Mouse (Mus musculus) testis, adult 2 months (tissue): ENCODE data around the gene Gtse1. TPM values are rescaled to one million over a fixed set of nuclear protein-coding genes. Genes with fewer than 3 reads are reported as not detected.

Source experiments
- H3K27ac ChIP-seq: fragments of 200-500 bp; 2 replicates; pipeline ENCODE4 v1.5.1; 2012; ENCODE audit warnings: low read depth, low read length; ENCODE audit not compliant: control insufficient read depth, insufficient read depth
- H3K27me3 ChIP-seq: fragments of 200-500 bp; 2 replicates; pipeline ENCODE4 v1.6.1; 2012; ENCODE audit warnings: mild to moderate bottlenecking, low read length, moderate library complexity; ENCODE audit not compliant: control insufficient read depth, insufficient read depth
- H3K36me3 ChIP-seq: fragments of 200-500 bp; 2 replicates; pipeline ENCODE4 v1.6.1; 2012; ENCODE audit warnings: mild to moderate bottlenecking, low read length; ENCODE audit not compliant: control insufficient read depth, insufficient read depth
- H3K4me1 ChIP-seq: fragments of 200-500 bp; 2 replicates; pipeline ENCODE4 v1.6.1; 2012; ENCODE audit warnings: low read length; ENCODE audit not compliant: control insufficient read depth, insufficient read depth
- H3K4me3 ChIP-seq: fragments of 200-500 bp; 2 replicates; pipeline ENCODE4 v1.5.1; 2012; ENCODE audit warnings: low read depth, mild to moderate bottlenecking, low read length, moderate library complexity, mixed read lengths; ENCODE audit not compliant: control insufficient read depth
- CTCF ChIP-seq: fragments of 200-500 bp; IDR thresholded peaks from 2 replicates; pipeline ENCODE4 v1.5.1; 2012; ENCODE audit warnings: low read depth, mild to moderate bottlenecking, inconsistent platforms, low read length, moderate library complexity; ENCODE audit not compliant: control insufficient read depth, insufficient read depth, insufficient replicate concordance
- POLR2A ChIP-seq: fragments of 200-500 bp; IDR thresholded peaks from 2 replicates; pipeline ENCODE4 v1.6.1; 2012; ENCODE audit warnings: low read depth, mild to moderate bottlenecking, inconsistent platforms, low read length, moderate library complexity; ENCODE audit not compliant: control insufficient read depth
- polyA plus RNA-seq: library from polyadenylated mRNA; depleted of rRNA; stranded (reverse); fragments of >200 nt; gene quantifications from 2 replicates; pipeline ENCODE4 v1.2.3, GENCODE M21; 2012

Gtse1 gene
- polyA plus RNA-seq, 1 experiment: 9.9 TPM

DNA sequence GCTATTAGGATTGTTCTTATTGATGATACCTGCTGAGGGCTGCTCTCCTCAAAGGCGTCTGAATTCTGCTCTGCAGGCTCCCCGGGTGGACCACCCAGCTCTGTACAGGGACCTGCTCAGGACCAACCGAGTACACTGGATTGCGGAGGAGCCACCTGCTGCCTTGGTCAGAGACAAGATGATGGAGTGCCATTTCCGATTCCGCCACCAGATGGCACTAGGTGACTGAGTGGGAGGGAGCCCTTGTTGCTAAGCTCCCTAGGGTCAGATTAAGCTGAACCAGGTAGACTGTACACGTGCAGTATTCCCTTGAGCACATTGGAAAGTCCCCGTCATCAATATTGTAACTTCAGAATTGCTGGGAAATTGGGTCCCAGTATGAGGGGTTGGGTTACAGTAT lies 36.7 kb downstream of the Gtse1 start:
- Histone ChIP-seq H3K4me3 (no peak overlapping the region), H3K27me3 (no peaks in the 10 kb centered on the region), H3K27ac (no peak overlapping the region), H3K36me3 (no peaks in the 10 kb centered on the region; the same call in 1 of the 2 replicates), H3K4me1 (no peaks in the 10 kb centered on the region)
- TF ChIP-seq CTCF: peak; percentile 91; the same call in 1 of the 2 replicates
- TF ChIP-seq POLR2A: no peak

DNA sequence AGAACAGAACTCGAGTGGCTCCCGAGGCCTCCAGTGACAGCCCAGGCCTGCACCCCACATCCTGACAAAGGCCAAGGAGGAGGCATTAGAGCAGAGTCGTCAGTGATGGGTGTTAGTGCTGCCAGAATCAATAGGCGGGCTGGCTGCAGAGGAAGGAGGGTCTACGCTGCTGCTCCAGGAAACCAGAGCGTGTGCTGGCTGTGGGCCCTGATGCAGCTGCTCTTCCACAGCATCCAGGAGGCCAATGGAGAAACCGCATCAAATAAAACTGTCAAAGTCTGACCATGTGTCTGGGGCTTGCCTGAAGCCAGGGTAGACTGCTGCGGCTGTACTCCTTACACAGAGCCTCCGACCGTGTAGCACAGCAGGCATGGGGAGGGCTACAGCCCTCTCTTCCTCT lies 37.6 kb downstream of the Gtse1 start:
- no peaks in the 10 kb centered on the region; the same call in 1 of the 2 replicates for H3K36me3 ChIP-seq
- H3K4me1 ChIP-seq: no peaks in the 10 kb centered on the region
- TF ChIP-seq CTCF: no peak
- no peak for TF ChIP-seq POLR2A
- H3K27me3 ChIP-seq: no peaks in the 10 kb centered on the region
- H3K4me3 ChIP-seq: no peak overlapping the region
- no peak overlapping the region for H3K27ac ChIP-seq

- TF ChIP-seq CTCF (no peak), POLR2A (no peak)
- no peaks in the 10 kb centered on the region for H3K36me3 ChIP-seq
- no peak overlapping the region for H3K4me3 ChIP-seq
- H3K27me3 ChIP-seq: no peaks in the 10 kb centered on the region
- H3K4me1 ChIP-seq: no peaks in the 10 kb centered on the region
- no peak overlapping the region for H3K27ac ChIP-seq
Measured at GRCm38 (mm10) chr15:85899396-85899795, 39.9 kb downstream of the Gtse1 start.

DNA sequence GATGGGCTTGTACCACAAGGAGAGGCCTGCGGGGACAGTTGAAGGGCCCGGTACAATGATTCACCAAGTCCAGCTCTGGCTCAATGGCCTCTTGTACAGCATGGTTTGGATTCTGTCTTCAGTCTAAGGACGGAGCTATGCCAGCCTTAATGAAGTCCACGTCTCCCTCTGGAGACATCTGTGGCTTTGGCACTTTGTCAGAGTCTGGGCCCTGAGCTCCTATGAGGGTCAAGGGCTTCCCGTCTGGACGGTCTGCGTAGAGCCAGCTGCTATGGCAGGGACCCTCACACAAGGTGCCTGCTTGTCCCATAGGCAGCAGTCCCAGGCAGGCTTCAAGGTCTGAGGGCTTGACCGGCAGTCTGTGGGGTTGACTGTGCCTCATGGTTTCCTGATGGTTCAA lies 40.8 kb downstream of the Gtse1 start:
- H3K4me1 ChIP-seq: no peaks in the 10 kb centered on the region
- H3K4me3 ChIP-seq: no peak overlapping the region
- H3K27me3 ChIP-seq: no peaks in the 10 kb centered on the region
- no peak overlapping the region for H3K27ac ChIP-seq
- no peaks in the 10 kb centered on the region for H3K36me3 ChIP-seq
- TF ChIP-seq POLR2A: no peak
- no peak for TF ChIP-seq CTCF

DNA sequence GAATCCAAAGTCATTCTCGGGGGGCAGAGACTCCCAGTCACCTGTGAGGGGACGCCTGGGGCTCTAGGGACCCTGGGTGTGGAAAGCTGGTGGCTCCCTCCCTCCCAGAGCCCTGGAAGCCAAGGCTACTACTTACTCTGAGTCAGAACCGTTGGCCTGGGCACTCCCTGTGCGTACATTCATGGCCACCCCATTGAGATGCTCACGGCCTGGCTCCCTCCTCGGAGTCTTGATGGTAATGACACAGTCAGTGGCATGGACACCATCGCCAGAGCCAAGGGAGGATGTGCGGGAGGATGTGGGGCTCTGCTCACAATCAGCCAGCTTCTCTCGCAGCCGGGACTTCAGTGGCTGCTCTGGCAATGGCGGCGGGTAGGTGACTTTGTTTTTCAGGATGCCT lies 41.3 kb downstream of the Gtse1 start:
- TF ChIP-seq CTCF: no peak
- TF ChIP-seq POLR2A: no peak
- no peaks in the 10 kb centered on the region for H3K36me3 ChIP-seq
- no peak overlapping the region for H3K4me3 ChIP-seq

GRCm38 (mm10) chr15:85902505-85902904 lies 43.0 kb downstream of the Gtse1 start:
- H3K4me1 ChIP-seq: no peaks in the 10 kb centered on the region
- H3K27me3 ChIP-seq: no peaks in the 10 kb centered on the region
- no peak for TF ChIP-seq CTCF
- no peak for TF ChIP-seq POLR2A
- H3K36me3 ChIP-seq: no peaks in the 10 kb centered on the region
- no peak overlapping the region for H3K4me3 ChIP-seq
- H3K27ac ChIP-seq: no peak overlapping the region

More for the DNA sequence above, 41.3 kb downstream of the Gtse1 start:
- no peak overlapping the region for H3K27ac ChIP-seq
- H3K27me3 ChIP-seq: no peaks in the 10 kb centered on the region
- H3K4me1 ChIP-seq: no peaks in the 10 kb centered on the region

- Histone ChIP-seq H3K27me3 (no peaks in the 10 kb centered on the region), H3K36me3 (no peaks in the 10 kb centered on the region), H3K27ac (no peak overlapping the region), H3K4me1 (no peaks in the 10 kb centered on the region), H3K4me3 (no peak overlapping the region)
- TF ChIP-seq CTCF (peak; percentile 47; the same call in 1 of the 2 replicates), POLR2A (no peak)
Measured at GRCm38 (mm10) chr15:85903826-85904225, 44.3 kb downstream of the Gtse1 start.

- no peaks in the 10 kb centered on the region for H3K27me3 ChIP-seq
- TF ChIP-seq CTCF (no peak), POLR2A (no peak)
- H3K4me3 ChIP-seq: no peak overlapping the region
- H3K36me3 ChIP-seq: no peaks in the 10 kb centered on the region
- H3K4me1 ChIP-seq: no peaks in the 10 kb centered on the region
- no peak overlapping the region for H3K27ac ChIP-seq
Measured at GRCm38 (mm10) chr15:85908660-85909491, 49.3 kb downstream of the Gtse1 start.
